Mouse (Mus musculus): ENCODE data around the gene Gp6. TPM values are rescaled to one million over a fixed set of nuclear protein-coding genes. Genes with fewer than 3 reads are reported as not detected.
A peak's percentile ranks its signal among the peaks of the same experiment; 100 is the strongest.
"Not testable (repeated sequence)": the region's sequence is repeated elsewhere in the genome, so short reads cannot be mapped to it uniquely, and the experiment has no call there.

Gp6 gene
- 0.10 TPM in 1 of 2 replicates, not detected in the other for polyA plus RNA-seq (2015; fragmentation: Nextera tagmentation; extraction: Ambion mirVana)

DNA sequence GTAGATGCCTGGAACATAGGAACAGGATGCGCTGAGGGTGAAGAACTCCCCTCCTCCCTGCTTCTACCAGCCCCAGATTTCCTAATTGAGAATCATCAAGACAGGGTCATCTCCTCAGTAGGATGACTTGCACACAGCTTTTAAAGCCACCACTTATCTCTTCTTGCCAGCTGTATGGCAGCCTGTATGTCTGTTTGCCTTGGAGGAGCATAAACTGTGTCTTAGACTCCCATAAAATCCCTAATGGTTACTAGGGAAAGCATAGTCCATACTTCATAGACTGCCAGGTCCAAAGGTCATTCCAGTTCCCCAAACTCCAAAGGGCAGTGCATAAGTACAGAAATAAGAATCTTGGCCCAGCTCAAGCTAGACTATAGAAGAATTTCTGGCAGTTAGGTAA lies at the start of gene Gp6:
Gene Gp6, minus strand, starts transcription at position 15 of the 400 bp plus-strand sequence.
- 83% methylated on average over 1 of the region's 1 CpGs for WGBS
- ATAC-seq (ENCODE audit: low FRiP score, low read depth), result no peak

DNA sequence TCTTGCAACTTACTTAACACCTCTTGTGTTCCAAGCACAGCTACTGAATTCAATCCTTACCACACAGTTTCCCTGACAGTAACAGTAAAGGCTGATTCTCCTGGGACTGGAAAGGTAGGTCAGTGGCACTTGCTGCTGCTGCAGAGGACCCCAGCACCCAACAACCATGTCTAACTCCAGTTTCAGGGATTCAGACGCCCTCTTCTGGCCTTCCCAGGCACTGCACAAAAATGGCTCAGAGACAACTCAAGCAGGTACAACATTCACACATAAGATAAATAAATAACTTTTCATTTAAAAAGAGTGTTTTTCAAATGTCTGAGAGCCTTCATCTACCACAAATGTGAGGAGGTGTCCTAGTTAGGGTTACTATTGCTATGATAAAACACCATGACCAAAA lies 49.6 kb upstream of the Gp6 start:
- Histone ChIP-seq H3K4me3 (no peak overlapping the region), H3K4me2 (no peak overlapping the region), H3K4me1 (replicated peaks) (peaks cover 16% of the 10 kb centered on the region), H3K36me3 (peaks cover 20% of the 10 kb centered on the region), H3K27ac (replicated peaks) (no peak overlapping the region), H3K9ac (no peak overlapping the region), H3K9me3 (no peaks in the 10 kb centered on the region), H3K27me3 (no peaks in the 10 kb centered on the region)
- 6% methylated on average over 1 of the region's 1 CpGs for WGBS
- ATAC-seq (ENCODE audit: low FRiP score, low read depth), result no peak

More for the DNA sequence above, at the start of gene Gp6:
- Histone ChIP-seq H3K9me3 (no peaks in the 10 kb centered on the region), H3K4me2 (no peak within 1 kb of the TSS), H3K36me3 (no peaks in the 10 kb centered on the region), H3K9ac (no peak within 1 kb of the TSS), H3K27me3 (no peaks in the 10 kb centered on the region), H3K4me3 (no peak within 1 kb of the TSS), H3K4me1 (replicated peaks) (no peaks in the 10 kb centered on the region), H3K27ac (replicated peaks) (no peak within 1 kb of the TSS)

DNA sequence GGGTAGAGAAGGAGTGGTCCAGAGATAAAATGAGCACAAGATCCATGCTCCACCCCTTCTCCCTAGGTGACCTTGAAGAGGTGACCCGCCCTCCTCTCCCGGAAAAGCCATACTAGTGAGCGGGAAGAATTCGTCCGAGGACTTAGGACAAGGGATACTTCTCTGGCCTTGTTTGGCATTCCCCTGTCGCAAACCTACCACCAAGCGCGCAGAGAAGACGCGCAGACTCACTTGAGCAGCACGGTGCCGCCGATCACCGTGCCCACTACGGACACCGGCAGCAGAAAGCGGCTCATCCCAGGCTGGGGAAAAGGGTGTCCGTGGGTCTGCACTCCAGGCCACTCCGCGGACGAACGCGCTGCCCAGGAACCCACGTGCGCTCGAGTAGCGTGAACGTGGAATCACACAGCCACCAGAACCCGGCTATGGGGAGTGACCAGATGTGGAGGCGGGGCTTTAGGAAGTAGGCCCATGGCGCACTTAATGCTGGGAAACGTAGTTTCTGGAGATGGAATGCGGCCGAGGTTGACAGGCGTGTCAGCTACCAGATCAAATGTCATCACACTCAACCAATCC lies 47.8 kb upstream of the Gp6 start, which contains the start of gene Rdh13:
Gene Rdh13, minus strand, starts transcription at position 434 of the 576 bp plus-strand sequence.
- Histone ChIP-seq H3K36me3 (peaks cover 38% of the 10 kb centered on the region), H3K4me1 (replicated peaks) (peaks cover 16% of the 10 kb centered on the region), H3K9ac (peak within 1 kb of the TSS; percentile 81), H3K4me2 (peak within 1 kb of the TSS; percentile 77), H3K4me3 (peak within 1 kb of the TSS; percentile 96), H3K27ac (replicated peaks) (peak within 1 kb of the TSS; percentile 90), H3K9me3 (no peaks in the 10 kb centered on the region), H3K27me3 (no peaks in the 10 kb centered on the region)
- under 1% methylated on average over 35 of the region's 35 CpGs for WGBS
- ATAC-seq (ENCODE audit: low FRiP score, low read depth), result peak; percentile 96

- no peaks in the 10 kb centered on the region for H3K9me3 ChIP-seq
- H3K36me3 ChIP-seq, result peaks cover 72% of the 10 kb centered on the region
- no peak overlapping the region for H3K9ac ChIP-seq
- H3K27me3 ChIP-seq, result no peaks in the 10 kb centered on the region
- ATAC-seq (ENCODE audit: low FRiP score, low read depth), result no peak
- WGBS, result 95% methylated on average over 10 of the region's 10 CpGs
- no peak overlapping the region for H3K4me3 ChIP-seq
- peaks cover 16% of the 10 kb centered on the region for H3K4me1 ChIP-seq (replicated peaks)
- no peak overlapping the region for H3K4me2 ChIP-seq
- H3K27ac ChIP-seq (replicated peaks), result no peak overlapping the region
Observed at GRCm38 (mm10) chr7:4440549-4440948, 43.0 kb upstream of the Gp6 start.

DNA sequence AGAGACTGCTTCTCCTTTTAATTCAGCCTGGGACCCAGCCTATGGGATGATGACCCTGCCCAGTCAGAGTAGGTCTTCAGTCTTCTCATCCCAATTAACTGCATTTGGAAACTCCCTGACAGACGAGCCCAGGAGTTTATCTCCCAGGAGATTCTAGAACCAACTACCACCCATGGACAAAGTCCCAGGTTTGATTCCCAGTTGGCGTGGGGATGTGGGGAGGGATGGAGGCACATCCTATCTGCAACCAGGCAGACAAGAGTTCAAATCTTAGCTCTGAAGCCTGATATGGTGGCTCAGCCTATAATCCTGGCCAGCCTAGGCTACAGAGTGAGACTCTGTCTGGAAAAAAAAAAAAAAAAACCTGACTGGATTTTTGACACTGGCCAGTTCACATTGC lies 40.2 kb upstream of the Gp6 start:
- no peak overlapping the region for H3K4me3 ChIP-seq
- peaks cover 86% of the 10 kb centered on the region for H3K36me3 ChIP-seq
- H3K27ac ChIP-seq (replicated peaks), result no peak overlapping the region
- no peak for ATAC-seq (ENCODE audit: low FRiP score, low read depth)
- H3K27me3 ChIP-seq, result no peaks in the 10 kb centered on the region
- WGBS, result 87% methylated on average over 2 of the region's 2 CpGs
- H3K9ac ChIP-seq, result no peak overlapping the region
- no peaks in the 10 kb centered on the region for H3K9me3 ChIP-seq
- no peaks in the 10 kb centered on the region for H3K4me1 ChIP-seq (replicated peaks)
- no peak overlapping the region for H3K4me2 ChIP-seq

DNA sequence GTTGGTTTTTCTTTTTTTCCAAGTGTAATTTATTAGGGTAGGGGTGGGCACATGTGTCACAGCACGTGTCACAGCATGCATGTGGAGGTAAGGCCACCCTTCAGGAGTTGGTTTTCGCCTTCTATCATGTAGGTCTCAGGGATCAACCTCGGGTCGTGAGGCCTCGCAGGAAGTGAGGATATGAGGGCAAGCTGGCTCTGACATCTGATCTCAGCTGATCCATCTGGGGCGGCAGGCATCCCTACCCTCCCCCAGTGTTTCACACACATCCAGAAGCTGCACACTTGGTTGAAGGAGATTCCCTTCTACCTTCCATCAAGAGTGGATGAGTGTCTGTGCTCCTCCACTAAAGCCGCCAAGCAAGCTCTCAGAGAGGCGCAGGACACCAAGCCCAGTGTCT lies 34.5 kb upstream of the Gp6 start:
- WGBS, result 95% methylated on average over 8 of the region's 8 CpGs
- no peak for ATAC-seq (ENCODE audit: low FRiP score, low read depth)
- no peak overlapping the region for H3K9ac ChIP-seq
- no peaks in the 10 kb centered on the region for H3K9me3 ChIP-seq
- no peak overlapping the region for H3K4me3 ChIP-seq
- H3K4me1 ChIP-seq (replicated peaks), result no peaks in the 10 kb centered on the region
- no peaks in the 10 kb centered on the region for H3K27me3 ChIP-seq
- H3K4me2 ChIP-seq, result no peak overlapping the region
- H3K27ac ChIP-seq (replicated peaks), result no peak overlapping the region
- H3K36me3 ChIP-seq, result peaks cover 80% of the 10 kb centered on the region

DNA sequence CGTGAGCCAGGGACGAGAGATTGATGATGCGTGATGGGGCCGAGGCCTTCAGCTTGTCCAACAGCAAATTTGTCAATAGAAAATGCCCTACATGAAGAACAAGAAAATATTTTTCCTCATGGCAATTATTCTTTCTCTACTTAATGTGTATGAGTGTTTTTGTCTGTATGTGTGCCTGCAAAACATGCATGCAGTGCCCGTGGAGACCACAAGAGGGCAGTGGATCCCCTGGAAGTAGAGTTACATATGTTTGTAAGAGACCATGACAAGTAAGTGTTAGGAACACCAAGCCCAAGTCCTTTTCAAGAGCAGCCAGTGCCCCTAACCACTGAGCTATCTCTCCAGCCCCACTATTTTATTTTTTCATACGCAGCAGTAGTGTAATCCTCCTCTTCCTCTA lies 34.0 kb upstream of the Gp6 start:
- 78% methylated on average over 6 of the region's 6 CpGs for WGBS
- ATAC-seq (ENCODE audit: low FRiP score, low read depth), result no peak
- no peak overlapping the region for H3K4me3 ChIP-seq
- H3K9ac ChIP-seq, result no peak overlapping the region
- H3K27ac ChIP-seq (replicated peaks), result no peak overlapping the region
- no peaks in the 10 kb centered on the region for H3K9me3 ChIP-seq
- H3K36me3 ChIP-seq, result peaks cover 75% of the 10 kb centered on the region
- no peaks in the 10 kb centered on the region for H3K4me1 ChIP-seq (replicated peaks)
- H3K4me2 ChIP-seq, result no peak overlapping the region
- H3K27me3 ChIP-seq, result no peaks in the 10 kb centered on the region

DNA sequence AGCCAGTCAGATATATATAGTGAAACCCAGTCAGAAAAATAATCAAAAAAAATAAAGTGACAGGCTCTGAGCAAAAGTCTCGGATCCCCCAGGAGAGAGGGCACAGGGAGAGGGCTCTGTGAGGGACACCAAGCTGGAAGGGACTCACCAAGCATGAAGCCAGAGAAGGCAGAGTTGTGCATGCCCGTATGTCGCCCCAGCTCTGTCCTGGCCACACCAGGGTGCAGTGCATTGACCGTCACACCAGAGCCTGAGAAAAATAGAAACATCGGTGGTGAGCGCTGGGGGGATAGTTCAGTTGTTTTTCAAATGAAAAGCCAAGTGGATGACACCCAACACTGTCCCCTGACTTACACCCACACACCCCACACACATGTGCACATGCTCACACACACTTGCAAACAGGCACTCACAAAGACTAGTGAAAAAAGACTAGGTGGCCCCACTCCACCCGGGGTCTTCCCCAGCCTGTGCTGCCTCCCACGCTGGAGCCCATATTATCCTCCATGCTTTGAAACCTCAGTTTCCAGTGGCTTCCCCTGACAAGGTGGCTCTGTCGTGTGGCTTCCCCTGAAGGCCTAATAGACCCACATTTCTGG lies 32.8 kb upstream of the Gp6 start:
- peaks cover 75% of the 10 kb centered on the region for H3K36me3 ChIP-seq
- H3K4me2 ChIP-seq, result no peak overlapping the region
- H3K27ac ChIP-seq (replicated peaks), result no peak overlapping the region
- H3K4me1 ChIP-seq (replicated peaks), result no peaks in the 10 kb centered on the region
- 95% methylated on average over 9 of the region's 9 CpGs for WGBS
- no peak overlapping the region for H3K4me3 ChIP-seq
- H3K27me3 ChIP-seq, result no peaks in the 10 kb centered on the region
- no peaks in the 10 kb centered on the region for H3K9me3 ChIP-seq
- ATAC-seq (ENCODE audit: low FRiP score, low read depth), result no peak
- H3K9ac ChIP-seq, result no peak overlapping the region

DNA sequence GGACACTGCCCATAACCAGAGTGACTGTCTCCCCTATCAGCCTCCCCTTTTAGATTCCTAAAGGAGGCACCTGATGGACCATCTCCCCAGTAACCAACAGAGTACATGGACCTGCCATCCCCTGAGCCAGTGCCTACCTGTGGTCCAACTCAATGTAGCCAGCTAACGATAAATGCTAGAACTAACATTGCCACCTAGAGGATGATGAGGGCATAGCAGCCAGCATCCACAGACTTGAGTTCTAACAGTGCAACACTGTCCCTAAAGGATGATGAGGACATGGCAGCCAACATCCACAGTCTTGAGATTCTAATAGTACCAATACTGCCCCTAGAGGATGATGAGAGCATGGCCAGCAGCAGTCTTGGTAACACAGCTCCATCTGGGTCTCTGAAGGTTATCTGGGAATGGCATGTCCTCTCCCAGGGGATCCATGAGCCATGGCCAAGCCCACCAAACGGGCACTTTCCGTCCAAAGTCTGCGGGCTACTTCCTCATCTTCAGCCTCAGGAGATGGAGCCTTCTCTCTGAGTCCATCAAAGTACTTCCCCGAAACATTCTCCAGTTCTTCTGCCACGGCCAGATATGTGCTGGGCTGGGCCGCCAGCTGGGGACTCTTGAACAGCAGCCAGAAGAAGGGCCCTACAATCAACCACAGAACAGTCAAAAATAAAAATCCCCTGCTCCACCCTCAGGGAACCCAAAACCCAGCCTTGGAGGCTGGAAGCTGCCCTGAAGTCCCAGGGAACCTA lies 29.8 kb upstream of the Gp6 start:
- 71% methylated on average over 7 of the region's 7 CpGs for WGBS
- H3K36me3 ChIP-seq, result peaks cover 65% of the 10 kb centered on the region
- H3K27ac ChIP-seq (replicated peaks), result no peak overlapping the region
- H3K4me1 ChIP-seq (replicated peaks), result no peaks in the 10 kb centered on the region
- H3K4me2 ChIP-seq, result no peak overlapping the region
- ATAC-seq (ENCODE audit: low FRiP score, low read depth), result peak; percentile 94
- H3K4me3 ChIP-seq, result no peak overlapping the region
- H3K27me3 ChIP-seq, result no peaks in the 10 kb centered on the region
- H3K9ac ChIP-seq, result no peak overlapping the region
- no peaks in the 10 kb centered on the region for H3K9me3 ChIP-seq

DNA sequence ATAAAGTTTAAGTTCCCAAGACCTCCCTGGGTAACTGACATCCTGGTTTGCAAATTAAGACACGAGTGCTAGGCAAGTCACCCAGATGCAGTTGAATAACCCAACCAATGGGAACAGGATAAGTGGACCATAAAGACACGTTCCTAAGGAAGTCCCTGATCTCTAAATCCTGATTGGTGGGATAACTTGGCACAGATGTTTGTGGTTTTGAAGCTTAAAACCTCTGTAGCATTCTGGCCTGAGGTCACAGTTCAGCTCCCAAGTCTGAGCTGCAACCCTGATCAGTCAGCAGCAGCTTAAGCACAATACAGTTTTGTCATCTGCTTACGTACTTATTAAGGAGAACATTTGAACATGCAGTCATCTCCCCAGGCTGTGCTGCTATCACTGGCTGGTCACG lies 22.7 kb upstream of the Gp6 start:
- no peak for ATAC-seq (ENCODE audit: low FRiP score, low read depth)
- Histone ChIP-seq H3K27ac (replicated peaks) (no peak overlapping the region), H3K9ac (no peak overlapping the region), H3K27me3 (no peaks in the 10 kb centered on the region), H3K9me3 (no peaks in the 10 kb centered on the region), H3K4me3 (no peak overlapping the region), H3K4me2 (no peak overlapping the region), H3K4me1 (replicated peaks) (no peaks in the 10 kb centered on the region), H3K36me3 (peaks cover 18% of the 10 kb centered on the region)
- 70% methylated on average over 4 of the region's 4 CpGs for WGBS

GRCm38 (mm10) chr7:4419681-4420080 lies 22.1 kb upstream of the Gp6 start:
- no peaks in the 10 kb centered on the region for H3K9me3 ChIP-seq
- peaks cover 12% of the 10 kb centered on the region; the same call in 1 of the 2 replicates for H3K36me3 ChIP-seq
- no peak overlapping the region for H3K4me3 ChIP-seq
- no peaks in the 10 kb centered on the region for H3K27me3 ChIP-seq
- no peak overlapping the region for H3K4me2 ChIP-seq
- 88% methylated on average over 6 of the region's 6 CpGs for WGBS
- no peak for ATAC-seq (ENCODE audit: low FRiP score, low read depth)
- no peak overlapping the region for H3K9ac ChIP-seq
- H3K27ac ChIP-seq (replicated peaks), result no peak overlapping the region
- no peaks in the 10 kb centered on the region for H3K4me1 ChIP-seq (replicated peaks)

DNA sequence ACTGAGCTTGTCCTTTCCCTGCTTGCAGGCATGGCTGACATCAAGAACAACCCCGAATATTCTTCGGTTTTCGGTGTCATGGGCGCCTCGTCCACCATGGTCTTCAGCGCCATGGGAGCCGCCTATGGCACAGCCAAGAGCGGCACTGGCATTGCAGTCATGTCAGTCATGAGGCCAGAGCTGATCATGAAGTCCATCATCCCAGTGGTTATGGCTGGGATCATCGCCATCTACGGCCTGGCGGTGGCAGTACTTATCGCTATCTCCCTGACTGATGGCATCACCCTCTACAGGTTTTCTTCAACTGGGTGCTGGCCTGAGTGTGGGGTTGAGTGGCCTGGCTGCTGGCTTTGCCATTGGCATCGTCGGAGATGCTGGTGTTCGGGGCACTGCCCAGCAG lies 14.9 kb upstream of the Gp6 start:
- 97% methylated on average over 15 of the region's 15 CpGs for WGBS

More for the DNA sequence above, 14.9 kb upstream of the Gp6 start:
- H3K27me3 ChIP-seq; H3K27ac ChIP-seq (replicated peaks); H3K9ac ChIP-seq; ATAC-seq (ENCODE audit: low FRiP score, low read depth); H3K4me1 ChIP-seq (replicated peaks); H3K4me2 ChIP-seq; H3K9me3 ChIP-seq; H3K36me3 ChIP-seq; H3K4me3 ChIP-seq: not testable (repeated sequence)
